In genomic region chr4:89137542-89138360, GRCm38 (mm10) we compare ENCODE assay signal across 8 mouse cellular contexts. TPM values are rescaled to one million over a fixed set of nuclear protein-coding genes. Genes with fewer than 3 reads are reported as not detected.
DNase-seq lines count a peak whose midpoint lies in the region; ATAC-seq lines count a peak whose summit lies in the region.

No protein-coding gene starts in this region.

- H3K27ac ChIP-seq in hindbrain, embryonic 16.5 days (ENCODE audit: low read depth, low read length), result peak overlapping the region; percentile 77
- H3K27ac ChIP-seq in limb, embryonic 15.5 days, result peak overlapping the region; percentile 93
- peak overlapping the region; percentile 58 for H3K27ac ChIP-seq in midbrain, embryonic 14.5 days (replicated peaks; ENCODE audit: low read depth, low read length)

- peak; percentile 25 to 35 for DNase-seq in left cerebral cortex, postnatal 14 days (ENCODE audit: low spot score in 2 of 2)
- no peak for DNase-seq in left cerebral cortex, adult 8-10 months (ENCODE audit: low spot score in 2 of 2)
- DNase-seq in adrenal gland, postnatal 25 days, result peak; percentile 39
- peak; percentile 21 to 25 for DNase-seq in frontal cortex, postnatal 14 days (ENCODE audit: low spot score in 2 of 2)
- peak; percentile 73 for DNase-seq in midbrain, embryonic 14.5 days
- peak; percentile 85 for DNase-seq in thymus, postnatal 0 days (ENCODE audit: low spot score)

- under 1% methylated on average over 33 of the region's 36 CpGs for WGBS in hindbrain, embryonic 16.5 days
- under 1% methylated on average over 36 of the region's 36 CpGs for WGBS in limb, embryonic 15.5 days
- WGBS in midbrain, embryonic 14.5 days, result 1% methylated on average over 36 of the region's 36 CpGs

- H3K9me3 ChIP-seq in hindbrain, embryonic 16.5 days (ENCODE audit: control insufficient read depth, low read length), result no peaks in the 10 kb centered on the region
- H3K9me3 ChIP-seq in limb, embryonic 15.5 days, result no peaks in the 10 kb centered on the region
- no peaks in the 10 kb centered on the region for H3K9me3 ChIP-seq in midbrain, embryonic 14.5 days (ENCODE audit: control insufficient read depth, low read length)

- no peaks in the 10 kb centered on the region for H3K36me3 ChIP-seq in hindbrain, embryonic 16.5 days (ENCODE audit: control insufficient read depth, insufficient read depth, low read length)
- H3K36me3 ChIP-seq in limb, embryonic 15.5 days, result no peaks in the 10 kb centered on the region
- no peaks in the 10 kb centered on the region for H3K36me3 ChIP-seq in midbrain, embryonic 14.5 days (ENCODE audit: control insufficient read depth, insufficient read depth, low read length)

- peaks cover 12% of the 10 kb centered on the region for H3K4me1 ChIP-seq in hindbrain, embryonic 16.5 days (ENCODE audit: control insufficient read depth, insufficient read depth, low read depth, low read length)
- H3K4me1 ChIP-seq in limb, embryonic 15.5 days, result peaks cover 30% of the 10 kb centered on the region
- no peaks in the 10 kb centered on the region for H3K4me1 ChIP-seq in midbrain, embryonic 14.5 days (ENCODE audit: control insufficient read depth, insufficient read depth, low read length)

- H3K4me2 ChIP-seq in hindbrain, embryonic 16.5 days (ENCODE audit: low read length), result peak overlapping the region; percentile 92
- H3K4me2 ChIP-seq in limb, embryonic 15.5 days, result peak overlapping the region; percentile 82
- peak overlapping the region; percentile 92 for H3K4me2 ChIP-seq in midbrain, embryonic 14.5 days (ENCODE audit: low read length)

- H3K4me3 ChIP-seq in hindbrain, embryonic 16.5 days (ENCODE audit: low read length), result peak overlapping the region; percentile 88
- peak overlapping the region; percentile 98 for H3K4me3 ChIP-seq in limb, embryonic 15.5 days
- H3K4me3 ChIP-seq in midbrain, embryonic 14.5 days (replicated peaks; ENCODE audit: low read depth, low read length), result peak overlapping the region; percentile 69

- peak overlapping the region; percentile 89 for H3K9ac ChIP-seq in hindbrain, embryonic 16.5 days (ENCODE audit: low read depth, low read length)
- H3K9ac ChIP-seq in limb, embryonic 15.5 days, result peak overlapping the region; percentile 87
- peak overlapping the region; percentile 68 for H3K9ac ChIP-seq in midbrain, embryonic 14.5 days (replicated peaks; ENCODE audit: low read length)

- intact Hi-C loops in left cerebral cortex, postnatal 14 days (cut with DNase I), result no loop called here

- peak; percentile 85 for ATAC-seq in hindbrain, embryonic 16.5 days
- ATAC-seq in limb, embryonic 15.5 days (ENCODE audit: insufficient number of reproducible peaks, low FRiP score, low TSS enrichment, low read depth), result peak; percentile 61
- ATAC-seq in midbrain, embryonic 14.5 days (ENCODE audit: low FRiP score, low TSS enrichment), result peak; percentile 81

- H3K27me3 ChIP-seq in hindbrain, embryonic 16.5 days (replicated peaks; ENCODE audit: control insufficient read depth, insufficient read depth, low read length), result no peaks in the 10 kb centered on the region
- H3K27me3 ChIP-seq in limb, embryonic 15.5 days, result no peaks in the 10 kb centered on the region
- H3K27me3 ChIP-seq in midbrain, embryonic 14.5 days (ENCODE audit: control insufficient read depth, insufficient read depth, low read length), result no peaks in the 10 kb centered on the region

RNA-seq across cellular contexts. Expression of gene Mtap, which starts 0.8 kb away (rescaled TPM):
- total RNA-seq in left cerebral cortex, postnatal 14 days (2021), result 1 to 10 TPM; 6.8 to 9.2 TPM
- total RNA-seq in left cerebral cortex, adult 8-10 months (2022), result 10 to 100 TPM in 1 of 4 experiments, 1 to 10 TPM in 3; 9.3 to 12.1 (median 9.5) TPM
- total RNA-seq in adrenal gland, postnatal 25 days (2021), result 40.4 and 45.4 TPM in 2 replicates
- 28.3 and 29.1 TPM in 2 replicates for polyA plus RNA-seq in hindbrain, embryonic 16.5 days (2015; fragmentation: Nextera tagmentation; extraction: Ambion mirVana)
- polyA plus RNA-seq in limb, embryonic 15.5 days (2015; fragmentation: Nextera tagmentation; extraction: Ambion mirVana), result 64.4 and 68.1 TPM in 2 replicates
- 13.9 and 23.2 TPM in 2 replicates for polyA plus RNA-seq in midbrain, embryonic 14.5 days (2014; fragmentation: Nextera tagmentation; extraction: Ambion mirVana)
- 56.8 and 59.0 TPM in 2 replicates for polyA plus RNA-seq in thymus, postnatal 0 days (2015; fragmentation: Nextera tagmentation; extraction: Ambion mirVana)

Comparison
In these comparisons a context has a peak if more than half of its experiments do, and no peak if none do; other contexts are left out.
1. DNase-seq: peak in left cerebral cortex, postnatal 14 days (2 of 2), adrenal gland, postnatal 25 days (single experiment), frontal cortex, postnatal 14 days (2 of 2), midbrain, embryonic 14.5 days (single experiment) and thymus, postnatal 0 days (single experiment); none in left cerebral cortex, adult 8-10 months (0 of 2).
2. Peak in every context shown above with its lines, with median percentiles within 50 percentile points of each other: ATAC-seq, H3K27ac ChIP-seq, H3K4me2 ChIP-seq, H3K4me3 ChIP-seq and H3K9ac ChIP-seq.